Mouse (Mus musculus): ENCODE results near the gene Acvr1b.

- TF ChIP-seq MAX (IDR thresholded peaks at IDR 0.05; ENCODE audit: low read depth) (no peak), POLR2A (IDR thresholded peaks at IDR 0.05; ENCODE audit: insufficient read length, low read depth) (no peak), REST (IDR thresholded peaks at IDR 0.05; ENCODE audit: insufficient read depth, insufficient read length) (no peak), USF1 (IDR thresholded peaks at IDR 0.05; ENCODE audit: low read depth) (no peak), MYOD1 (IDR thresholded peaks at IDR 0.05; ENCODE audit: control insufficient read depth in 1 of 3, insufficient read length in 2 of 3, low read depth in 2 of 3) (no peak), E2F4 (IDR thresholded peaks at IDR 0.05; ENCODE audit: insufficient read depth) (no peak)
Measured at GRCm38 (mm10) chr15:101154700-101155616, 18.9 kb upstream of the Acvr1b start.

Measured in myocyte (in vitro differentiated cells).